Mouse (Mus musculus) heart, adult 18-20 months (tissue): Measurements from ENCODE around the gene Ttc8. TPM values are rescaled to one million over a fixed set of nuclear protein-coding genes. Genes with fewer than 3 reads are reported as not detected.
"Not testable (repeated sequence)": the region's sequence is repeated elsewhere in the genome, so short reads cannot be mapped to it uniquely, and the experiment has no call there.

Source experiments
- DNase-seq, 2 experiments: peaks; one replicate each; pipeline ENCODE4 v3.0.0; 2021 to 2022; ENCODE audit warnings: mixed read lengths in 1 of 2
- long read RNA-seq, 2 experiments: library from polyadenylated mRNA; stranded (forward); transcript quantifications; one replicate each; pipeline ENCODE4 v2.0.0; 2021
- total RNA-seq, 2 experiments: library from RNA; stranded (reverse); gene quantifications; 2 replicates each; pipeline ENCODE4 v1.2.3; 2021

The Ttc8 gene
- 1 to 10 TPM; 5.1 to 6.5 TPM for total RNA-seq
- long read RNA-seq, experiment 1, partial matches to known transcripts, result 0 of 1 reads
- long read RNA-seq, experiment 1, other reads (novel, unspliced or antisense), result 0 of 1 reads
- long read RNA-seq, experiment 2, partial matches to known transcripts, result 0 of 1 reads
- long read RNA-seq, experiment 2, other reads (novel, unspliced or antisense), result 1 of 1 reads

GRCm38 (mm10) chr12:98920194-98920991, at the start of gene Ttc8:
Gene Ttc8, plus strand, starts transcription at chr12:98920574.
- DNase-seq, result peak; percentile 88 to 90

GRCm38 (mm10) chr12:98872836-98873235, 47.5 kb upstream of the Ttc8 start:
- DNase-seq, result no peak

GRCm38 (mm10) chr12:98875216-98875615, 45.2 kb upstream of the Ttc8 start:
- no peak for DNase-seq

- DNase-seq, result no peak
Measured at GRCm38 (mm10) chr12:98878693-98879092, 41.7 kb upstream of the Ttc8 start.

- no peak for DNase-seq
Measured at GRCm38 (mm10) chr12:98881796-98882195, 38.6 kb upstream of the Ttc8 start.

GRCm38 (mm10) chr12:98884515-98884914, 35.9 kb upstream of the Ttc8 start:
- DNase-seq, result no peak

GRCm38 (mm10) chr12:98896761-98897160, 23.6 kb upstream of the Ttc8 start:
- no peak for DNase-seq

- DNase-seq, result no peak
Measured at GRCm38 (mm10) chr12:98899676-98900075, 20.7 kb upstream of the Ttc8 start.

GRCm38 (mm10) chr12:98900341-98900880, 20.0 kb upstream of the Ttc8 start:
- peak in 1 of 2 experiments; percentile 28 for DNase-seq

GRCm38 (mm10) chr12:98900881-98901801, 19.2 kb upstream of the Ttc8 start, which contains the start of gene Eml5:
Gene Eml5, minus strand, starts transcription at chr12:98901484.
- DNase-seq, result peak; percentile 70 to 80

GRCm38 (mm10) chr12:98905466-98905865, 14.9 kb upstream of the Ttc8 start:
- DNase-seq, result no peak

- DNase-seq, result peak in 1 of 2 experiments; percentile 17
Measured at GRCm38 (mm10) chr12:98910096-98910495, 10.3 kb upstream of the Ttc8 start.

- DNase-seq, result no peak
Measured at GRCm38 (mm10) chr12:98931174-98931573, 10.8 kb downstream of the Ttc8 start.

GRCm38 (mm10) chr12:98932441-98932840, 12.1 kb downstream of the Ttc8 start:
- DNase-seq, result no peak

GRCm38 (mm10) chr12:98932856-98933255, 12.5 kb downstream of the Ttc8 start:
- DNase-seq, result no peak

- not testable (repeated sequence) for DNase-seq
Measured at GRCm38 (mm10) chr12:98951295-98951694, 30.9 kb downstream of the Ttc8 start.

- DNase-seq, result no peak
Measured at GRCm38 (mm10) chr12:98956951-98957350, 36.6 kb downstream of the Ttc8 start.

- DNase-seq, result no peak
Measured at GRCm38 (mm10) chr12:98957455-98957854, 37.1 kb downstream of the Ttc8 start.

- no peak for DNase-seq
Measured at GRCm38 (mm10) chr12:98961008-98961407, 40.6 kb downstream of the Ttc8 start.

- DNase-seq, result no peak
Measured at GRCm38 (mm10) chr12:98961415-98961814, 41.0 kb downstream of the Ttc8 start.

- DNase-seq, result peak in 1 of 2 experiments; percentile 3
Measured at GRCm38 (mm10) chr12:98965441-98966135, 45.2 kb downstream of the Ttc8 start.

- no peak for DNase-seq
Measured at GRCm38 (mm10) chr12:98972291-98972690, 51.9 kb downstream of the Ttc8 start.
